Mouse (Mus musculus) intestine, postnatal 0 days (tissue): ENCODE results near the gene Zc3h7b. TPM values are rescaled to one million over a fixed set of nuclear protein-coding genes. Genes with fewer than 3 reads are reported as not detected.

Experiments used
- ATAC-seq: fragments of 200-750 bp; cut with Nextera tagmentation; 2 replicates; pipeline ENCODE4 v1.8.0; 2017; ENCODE audit warnings: mild to moderate bottlenecking, moderate TSS enrichment, moderate library complexity
- H3K27ac ChIP-seq: fragments of 300-500 bp; sonication (generic); 2 replicates; pipeline ENCODE4 v1.5.1; 2014; ENCODE audit warnings: mild to moderate bottlenecking, low read depth, low read length, moderate library complexity
- H3K27me3 ChIP-seq: fragments of 300-500 bp; sonication (generic); replicated peaks from 2 replicates; pipeline ENCODE4 v1.6.1; 2014; ENCODE audit warnings: low read length, mixed read lengths; ENCODE audit not compliant: control insufficient read depth, insufficient read depth
- H3K36me3 ChIP-seq: fragments of 300-500 bp; sonication (generic); 2 replicates; pipeline ENCODE4 v1.6.1; 2014; ENCODE audit warnings: mild to moderate bottlenecking, moderate library complexity; ENCODE audit not compliant: control insufficient read depth, insufficient read depth
- H3K4me1 ChIP-seq: fragments of 300-500 bp; sonication (generic); replicated peaks from 2 replicates; pipeline ENCODE4 v1.6.1; 2014; ENCODE audit warnings: antibody characterized with exemption, low read length, mixed read lengths; ENCODE audit not compliant: control insufficient read depth, insufficient read depth
- H3K4me2 ChIP-seq: fragments of 300-500 bp; sonication (generic); replicated peaks from 2 replicates; pipeline ENCODE4 v1.6.1; 2014; ENCODE audit warnings: low read depth, mild to moderate bottlenecking, moderate library complexity
- H3K4me3 ChIP-seq: fragments of 300-500 bp; sonication (generic); 2 replicates; pipeline ENCODE4 v1.5.1; 2014; ENCODE audit warnings: low read depth, low read length
- H3K9ac ChIP-seq: fragments of 300-500 bp; sonication (generic); 2 replicates; pipeline ENCODE4 v1.6.1; 2014; ENCODE audit warnings: mild to moderate bottlenecking, low read depth, low read length
- H3K9me3 ChIP-seq: fragments of 300-500 bp; sonication (generic); 2 replicates; pipeline ENCODE4 v1.6.1; 2016; ENCODE audit warnings: mixed run types; ENCODE audit not compliant: control insufficient read depth
- CTCF ChIP-seq: sonication (generic); IDR thresholded peaks from 2 replicates; pipeline ENCODE4 v1.5.1; 2016; ENCODE audit warnings: low read depth, mild to moderate bottlenecking, control low read depth, antibody characterized with exemption, moderate library complexity
- WGBS: fragments of 180-500 bp; shearing (Covaris S2); extraction: QIAGEN DNeasy Blood & Tissue Kit; methylation state at CpG from one replicate; pipeline ENCODE4 v1.1.7; 2014; 5-methylcytosine and 5-hydroxymethylcytosine counted together
- polyA plus RNA-seq: library from polyadenylated mRNA; unstranded; fragments of >200 nt; fragmentation: Nextera tagmentation; extraction: Ambion mirVana; gene quantifications from 2 replicates; pipeline ENCODE4 v1.2.1, GENCODE M21; 2015

Zc3h7b gene
- polyA plus RNA-seq, 1 experiment from 2014 or later = 7.3 TPM

DNA sequence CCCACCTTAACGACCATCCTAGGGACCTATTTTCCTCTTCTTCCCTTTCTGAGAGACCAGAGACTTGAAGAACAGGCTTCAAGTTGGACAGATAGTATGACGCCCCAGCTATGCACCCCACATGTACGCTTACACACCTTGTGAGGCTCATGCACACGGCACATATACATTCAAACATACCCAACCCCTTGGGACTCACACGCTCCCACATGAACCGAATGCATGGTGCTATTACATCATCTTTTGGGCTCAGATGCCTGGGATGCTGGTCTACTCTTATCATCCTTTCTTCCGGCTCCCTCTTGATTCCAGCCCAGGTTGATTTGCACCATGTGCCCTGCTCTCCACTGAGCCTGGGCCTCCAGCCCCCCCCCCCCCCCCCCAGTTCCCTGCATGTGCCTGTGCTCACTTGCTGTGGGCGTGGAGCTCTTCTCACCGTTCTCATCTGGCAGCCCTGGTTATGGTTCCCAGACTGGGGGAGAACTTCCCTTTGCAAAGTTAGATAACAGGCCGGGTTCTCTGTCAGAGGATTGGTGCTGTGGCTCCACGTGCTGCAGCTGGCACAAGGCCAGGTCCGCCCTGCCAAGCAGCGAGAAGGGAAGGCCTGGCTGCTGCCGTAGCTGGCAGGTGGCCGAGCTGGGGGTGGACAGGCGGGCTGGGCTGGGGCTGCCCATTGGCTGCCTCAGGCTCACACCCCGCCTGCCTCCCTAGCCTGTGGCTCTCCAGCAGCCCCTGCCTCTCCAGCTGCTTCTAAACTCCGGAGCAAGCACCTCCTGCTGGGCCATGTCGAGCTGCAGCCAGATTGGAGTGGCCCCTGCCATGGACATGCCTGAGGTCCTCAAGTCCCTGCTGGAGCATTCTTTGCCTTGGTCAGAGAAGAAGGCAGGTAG, 57.4 kb downstream of the Zc3h7b start, which contains the start of gene Tef:
Gene Tef (plus strand): TSS at position 421 of the 890 bp plus-strand sequence.
- Histone ChIP-seq H3K27ac (peak within 1 kb of the TSS; percentile 17; the same call in 1 of the 2 replicates), H3K36me3 (no peaks in the 10 kb centered on the region), H3K27me3 (no peaks in the 10 kb centered on the region), H3K4me2 (peak within 1 kb of the TSS; percentile 55), H3K4me3 (peak within 1 kb of the TSS; percentile 21), H3K4me1 (no peaks in the 10 kb centered on the region), H3K9ac (no peak within 1 kb of the TSS), H3K9me3 (no peaks in the 10 kb centered on the region)
- TF ChIP-seq CTCF = peak; percentile 63
- WGBS = 17% methylated on average over 19 of the region's 19 CpGs
- ATAC-seq = peak; percentile 94

GRCm38 (mm10) chr15:81802941-81803351, 58.1 kb downstream of the Zc3h7b start:
- H3K27me3 ChIP-seq = no peaks in the 10 kb centered on the region
- TF ChIP-seq CTCF = no peak
- peak overlapping the region; percentile 21 for H3K4me3 ChIP-seq
- 21% methylated on average over 8 of the region's 8 CpGs for WGBS
- H3K4me2 ChIP-seq = peak overlapping the region; percentile 55
- no peaks in the 10 kb centered on the region for H3K36me3 ChIP-seq
- ATAC-seq = peak; percentile 25; the same call in 1 of the 2 replicates
- no peaks in the 10 kb centered on the region for H3K4me1 ChIP-seq
- peak overlapping the region; percentile 17; the same call in 1 of the 2 replicates for H3K27ac ChIP-seq
- no peaks in the 10 kb centered on the region for H3K9me3 ChIP-seq
- H3K9ac ChIP-seq = no peak overlapping the region

DNA sequence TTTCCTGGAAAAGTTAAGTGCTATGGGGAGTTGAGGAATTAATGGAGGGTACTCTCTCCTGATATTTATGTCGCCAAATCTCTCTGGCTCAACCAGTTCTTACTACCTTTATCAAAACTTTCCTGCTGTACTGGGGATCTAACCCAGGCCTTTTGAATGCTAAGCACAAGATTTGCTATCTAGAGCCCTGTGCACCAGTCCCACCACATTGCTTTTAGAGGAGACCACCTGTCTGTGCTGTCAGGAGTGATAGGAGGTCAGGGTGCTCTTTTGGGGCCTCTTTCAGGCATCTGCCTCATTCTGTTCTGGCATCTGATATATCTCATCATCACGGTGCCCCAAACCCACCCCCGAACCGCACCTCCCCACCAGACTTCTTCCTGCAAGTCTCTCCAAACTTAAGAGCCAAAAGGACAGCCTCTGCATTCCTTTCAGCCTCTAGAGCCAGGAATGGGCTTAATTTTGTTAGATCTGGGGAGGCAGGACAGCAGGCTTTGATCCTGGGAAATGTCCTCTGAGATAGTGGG, 58.6 kb downstream of the Zc3h7b start:
- H3K27ac ChIP-seq = no peak overlapping the region
- H3K9ac ChIP-seq = no peak overlapping the region
- ATAC-seq = no peak

GRCm38 (mm10) chr15:81804172-81804571, 59.3 kb downstream of the Zc3h7b start:
- ATAC-seq = no peak
- no peak overlapping the region for H3K4me3 ChIP-seq
- no peaks in the 10 kb centered on the region for H3K4me1 ChIP-seq
- H3K27me3 ChIP-seq = no peaks in the 10 kb centered on the region
- WGBS = 79% methylated on average over 1 of the region's 1 CpGs
- no peak overlapping the region for H3K4me2 ChIP-seq
- no peaks in the 10 kb centered on the region for H3K9me3 ChIP-seq
- no peak overlapping the region for H3K27ac ChIP-seq
- no peaks in the 10 kb centered on the region for H3K36me3 ChIP-seq
- no peak for TF ChIP-seq CTCF
- H3K9ac ChIP-seq = no peak overlapping the region

More for the DNA sequence above, 58.6 kb downstream of the Zc3h7b start:
- WGBS = 58% methylated on average over 4 of the region's 4 CpGs
- no peaks in the 10 kb centered on the region for H3K36me3 ChIP-seq
- H3K9me3 ChIP-seq = no peaks in the 10 kb centered on the region
- peak overlapping the region; percentile 55; the same call in 1 of the 2 replicates for H3K4me2 ChIP-seq
- no peaks in the 10 kb centered on the region for H3K27me3 ChIP-seq
- TF ChIP-seq CTCF = no peak
- no peaks in the 10 kb centered on the region for H3K4me1 ChIP-seq
- no peak overlapping the region for H3K4me3 ChIP-seq

DNA sequence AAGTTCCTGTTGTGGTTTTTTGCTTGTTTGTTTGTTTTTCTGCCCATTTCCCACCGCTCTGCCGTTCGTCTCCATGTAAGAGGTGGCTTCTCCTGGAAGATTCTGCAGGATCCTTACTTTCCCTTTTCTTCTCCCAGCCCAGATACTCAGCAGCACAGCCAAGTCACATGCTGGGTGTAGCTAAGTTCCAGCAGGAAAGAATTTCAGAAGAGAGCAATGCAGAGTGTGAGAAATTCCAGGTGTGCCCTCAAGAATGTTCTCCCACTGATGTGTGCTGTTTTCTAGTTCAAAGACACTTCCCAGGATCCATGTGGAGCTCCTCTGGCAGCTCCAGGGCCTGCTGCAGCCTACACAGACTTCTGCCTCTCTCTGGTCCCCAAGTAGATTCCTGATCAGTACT, 60.0 kb downstream of the Zc3h7b start:
- no peak for ATAC-seq
- 70% methylated on average over 3 of the region's 3 CpGs for WGBS
- Histone ChIP-seq H3K4me1 (no peaks in the 10 kb centered on the region), H3K36me3 (no peaks in the 10 kb centered on the region), H3K27ac (no peak overlapping the region), H3K4me3 (no peak overlapping the region), H3K4me2 (no peak overlapping the region), H3K9ac (no peak overlapping the region), H3K9me3 (no peaks in the 10 kb centered on the region), H3K27me3 (no peaks in the 10 kb centered on the region)
- no peak for TF ChIP-seq CTCF

GRCm38 (mm10) chr15:81805624-81806023, 60.8 kb downstream of the Zc3h7b start:
- Histone ChIP-seq H3K36me3 (no peaks in the 10 kb centered on the region), H3K9ac (no peak overlapping the region), H3K27ac (no peak overlapping the region), H3K4me1 (no peaks in the 10 kb centered on the region), H3K4me3 (no peak overlapping the region), H3K4me2 (no peak overlapping the region), H3K27me3 (no peaks in the 10 kb centered on the region), H3K9me3 (no peaks in the 10 kb centered on the region)
- no peak for TF ChIP-seq CTCF
- 62% methylated on average over 6 of the region's 6 CpGs for WGBS
- ATAC-seq = no peak
